Comparison of ENCODE assay signal across 9 mouse cellular contexts in genomic region chr2:48624040-48624439, GRCm38 (mm10).
DNase-seq lines count a peak whose midpoint lies in the region; TF ChIP-seq lines count a peak whose summit lies in the region.
"Had no signal": no experiment of that assay in that cellular context is flagged by ENCODE, and none has a peak within 500 bp of the region (broad histone marks: within the 10 kb centered on the region; RNA-seq: fewer than 3 reads in every experiment).

No protein-coding gene starts in this region.

- H3K27ac ChIP-seq in layer of hippocampus, adult 2 months, result no peak overlapping the region
- H3K27ac ChIP-seq: embryonic facial prominence, embryonic 15.5 days had no signal

- intact Hi-C loops in gastrocnemius, postnatal 36 days (cut with DNase I), result no loop called here

- TF ChIP-seq CTCF in layer of hippocampus, adult 2 months (conservative IDR thresholded peaks at IDR 0.05), result no peak

- H3K4me3 ChIP-seq in layer of hippocampus, adult 2 months, result no peak overlapping the region
- H3K4me3 ChIP-seq: embryonic facial prominence, embryonic 15.5 days had no signal

- peak; percentile 21 for DNase-seq in layer of hippocampus, adult 9-11 months
- no peak for DNase-seq in layer of hippocampus, adult 2 months (ENCODE audit: low spot score in 2 of 2)
- DNase-seq in heart, postnatal 4 days, result peak; percentile 10
- DNase-seq in left cerebral cortex, adult 18-20 months (ENCODE audit: low spot score in 2 of 2), result peak; percentile 42 to 53
- peak; percentile 9 for DNase-seq in skeletal muscle tissue, adult 2 months (ENCODE audit: low read depth, low spot score)
- no peak for DNase-seq in gastrocnemius, postnatal 36 days
- no peak for DNase-seq in liver
- no peak for DNase-seq in cerebellum, adult 8-10 months

Comparison
In these comparisons a context has a peak if more than half of its experiments do, and no peak if none do; other contexts are left out.
1. DNase-seq: peak in layer of hippocampus, adult 9-11 months (single experiment), heart, postnatal 4 days (single experiment), left cerebral cortex, adult 18-20 months (2 of 2) and skeletal muscle tissue, adult 2 months (single experiment); none in layer of hippocampus, adult 2 months (0 of 2), gastrocnemius, postnatal 36 days (0 of 2), liver (single experiment) and cerebellum, adult 8-10 months (single experiment).